Mouse (Mus musculus) liver, adult 2 months (tissue): ENCODE measurements around the gene Rnf207. TPM values are rescaled to one million over a fixed set of nuclear protein-coding genes. Genes with fewer than 3 reads are reported as not detected.

Source experiments
- DNase-seq: peaks from one replicate; pipeline ENCODE4 v3.0.0-alpha.2; 2011; ENCODE audit warnings: low read depth, low spot score; ENCODE audit errors: extremely low read depth
- H3K27ac ChIP-seq: fragments of 200-500 bp; replicated peaks from 2 replicates; pipeline ENCODE4 v1.5.1; 2012; ENCODE audit warnings: low read depth, mild to moderate bottlenecking, control low read depth, inconsistent platforms, low read length; ENCODE audit not compliant: insufficient read depth
- H3K27me3 ChIP-seq: fragments of 200-500 bp; 2 replicates; pipeline ENCODE4 v1.6.1; 2012; ENCODE audit warnings: mild to moderate bottlenecking, moderate library complexity, low read length, inconsistent platforms; ENCODE audit not compliant: control insufficient read depth, insufficient read depth
- H3K36me3 ChIP-seq: fragments of 200-500 bp; 2 replicates; pipeline ENCODE4 v1.6.1; 2012; ENCODE audit warnings: low read length, inconsistent platforms; ENCODE audit not compliant: control insufficient read depth, insufficient read depth
- H3K4me1 ChIP-seq: fragments of 200-500 bp; 2 replicates; pipeline ENCODE4 v1.6.1; 2011; ENCODE audit warnings: low read length; ENCODE audit not compliant: control insufficient read depth, insufficient read depth
- H3K4me3 ChIP-seq: fragments of 200-500 bp; 2 replicates; pipeline ENCODE4 v1.5.1; 2011; ENCODE audit warnings: low read depth, mild to moderate bottlenecking, control low read depth, low read length, moderate library complexity; ENCODE audit not compliant: insufficient read depth
- H3K79me2 ChIP-seq: fragments of 200-500 bp; 2 replicates; pipeline ENCODE4 v1.6.1; 2012; ENCODE audit warnings: inconsistent platforms, mild to moderate bottlenecking, low read length, moderate library complexity; ENCODE audit not compliant: control insufficient read depth, insufficient read depth
- H3K9ac ChIP-seq: fragments of 200-500 bp; 2 replicates; pipeline ENCODE4 v1.6.1; 2012; ENCODE audit warnings: low read depth, mild to moderate bottlenecking, control low read depth, inconsistent platforms, low read length
- CTCF ChIP-seq: fragments of 200-500 bp; IDR thresholded peaks from 2 replicates; pipeline ENCODE4 v1.5.1; 2011; ENCODE audit warnings: low read depth, low read length, control low read depth
- POLR2A ChIP-seq: fragments of 200-500 bp; IDR thresholded peaks from 2 replicates; pipeline ENCODE4 v1.6.1; 2011; ENCODE audit warnings: low read length, control low read depth; ENCODE audit not compliant: insufficient read depth; ENCODE audit errors: extremely low read depth
- WGBS: fragments of 180-500 bp; shearing (Covaris S2); methylation state at CpG from one replicate; pipeline ENCODE4 v1.1.7; 2018; 5-methylcytosine and 5-hydroxymethylcytosine counted together
- polyA plus RNA-seq: library from polyadenylated mRNA; depleted of rRNA; stranded (reverse); fragments of >200 nt; gene quantifications from 2 replicates; pipeline ENCODE4 v1.2.3, GENCODE M21; 2012
- total RNA-seq: library from RNA; depleted of rRNA; stranded (reverse); fragments of >200 nt; gene quantifications from 2 replicates; pipeline ENCODE4 v1.2.3, GENCODE M21; 2014

Rnf207 gene
- total and polyA plus RNA-seq, 2 experiments = 0.13 TPM; not detected in 1

DNA sequence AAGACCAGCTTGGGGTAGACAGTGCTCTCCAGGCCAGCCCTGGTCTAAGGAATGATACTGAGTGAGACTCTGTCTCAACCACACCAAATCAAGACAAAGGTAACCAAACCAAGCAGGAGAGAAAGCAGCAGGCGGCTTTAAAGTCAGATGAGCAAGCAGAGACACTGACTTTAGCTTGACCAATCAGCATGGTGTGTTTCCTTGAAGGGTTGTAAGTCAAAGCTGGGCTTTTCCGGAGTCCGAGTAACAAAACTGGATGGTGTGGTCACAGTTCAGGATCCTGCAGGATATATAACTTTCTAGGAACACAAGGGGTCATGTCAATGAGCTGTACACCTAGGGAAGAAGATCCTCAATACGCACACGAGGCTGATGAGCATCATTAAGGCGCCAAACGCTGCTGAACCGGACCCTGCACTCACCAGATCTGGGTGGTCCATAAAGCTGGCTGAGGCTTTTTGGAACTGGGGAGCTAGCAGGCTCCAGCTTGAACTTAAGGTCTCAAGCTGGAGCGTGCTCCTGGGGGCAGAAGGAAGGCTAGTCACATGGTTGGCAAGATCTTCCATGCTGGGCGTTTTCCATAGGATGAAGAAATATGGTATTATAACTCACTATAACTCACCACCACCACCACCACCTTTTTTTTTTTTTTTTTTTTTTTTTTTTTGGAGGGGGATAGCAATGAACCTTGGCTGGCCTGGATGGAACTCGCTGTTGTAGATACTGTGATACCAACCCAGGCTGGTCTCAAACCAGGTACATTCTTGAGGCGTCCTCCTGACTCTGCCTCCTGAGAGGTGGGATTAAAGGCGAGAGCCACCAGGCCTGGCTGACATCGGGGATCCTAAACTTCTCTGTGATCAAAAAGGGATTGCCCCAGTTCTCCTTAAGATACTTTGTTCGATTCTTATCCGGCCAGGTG lies 6.1 kb upstream of the Rnf207 start:
- H3K4me1 ChIP-seq = peaks cover 10% of the 10 kb centered on the region

GRCm38 (mm10) chr4:152321464-152321863 lies 2.7 kb upstream of the Rnf207 start:
- Histone ChIP-seq H3K27me3 (no peaks in the 10 kb centered on the region), H3K4me1 (peaks cover 8% of the 10 kb centered on the region), H3K36me3 (no peaks in the 10 kb centered on the region), H3K27ac (no peak overlapping the region), H3K4me3 (no peak overlapping the region), H3K9ac (no peak overlapping the region), H3K79me2 (peaks cover 7% of the 10 kb centered on the region; the same call in 1 of the 2 replicates)
- TF ChIP-seq CTCF = no peak
- no peak for TF ChIP-seq POLR2A
- 48% methylated on average over 5 of the region's 5 CpGs for WGBS
- peak; percentile 53 for DNase-seq

More for the DNA sequence above, 6.1 kb upstream of the Rnf207 start:
- Histone ChIP-seq H3K9ac (peak overlapping the region; percentile 35), H3K27me3 (no peaks in the 10 kb centered on the region), H3K36me3 (peaks cover 7% of the 10 kb centered on the region; the same call in 1 of the 2 replicates), H3K27ac (peak overlapping the region; percentile 30), H3K79me2 (peaks cover 13% of the 10 kb centered on the region; the same call in 1 of the 2 replicates), H3K4me3 (peak overlapping the region; percentile 41)
- 45% methylated on average over 16 of the region's 16 CpGs for WGBS
- no peak for DNase-seq
- TF ChIP-seq CTCF (no peak), POLR2A (no peak)

GRCm38 (mm10) chr4:152317631-152318033 lies 1.2 kb downstream of the Rnf207 start:
- Histone ChIP-seq H3K4me1 (peaks cover 3% of the 10 kb centered on the region; the same call in 1 of the 2 replicates), H3K4me3 (no peak overlapping the region), H3K36me3 (no peaks in the 10 kb centered on the region), H3K27ac (no peak overlapping the region), H3K79me2 (no peaks in the 10 kb centered on the region), H3K9ac (no peak overlapping the region), H3K27me3 (peaks cover 4% of the 10 kb centered on the region; the same call in 1 of the 2 replicates)
- 85% methylated on average over 6 of the region's 6 CpGs for WGBS
- TF ChIP-seq POLR2A (no peak), CTCF (no peak)
- no peak for DNase-seq

GRCm38 (mm10) chr4:152315498-152316213 lies 3.1 kb downstream of the Rnf207 start:
- no peak overlapping the region for H3K4me3 ChIP-seq
- DNase-seq = no peak
- no peak for TF ChIP-seq POLR2A
- TF ChIP-seq CTCF = no peak
- H3K79me2 ChIP-seq = no peaks in the 10 kb centered on the region
- H3K4me1 ChIP-seq = peaks cover 3% of the 10 kb centered on the region; the same call in 1 of the 2 replicates
- no peak overlapping the region for H3K9ac ChIP-seq
- 3% methylated on average over 43 of the region's 43 CpGs for WGBS
- H3K27ac ChIP-seq = no peak overlapping the region
- H3K27me3 ChIP-seq = peaks cover 14% of the 10 kb centered on the region; the same call in 1 of the 2 replicates
- H3K36me3 ChIP-seq = no peaks in the 10 kb centered on the region

- peaks cover 14% of the 10 kb centered on the region; the same call in 1 of the 2 replicates for H3K27me3 ChIP-seq
- no peak for DNase-seq
- H3K4me3 ChIP-seq = no peak overlapping the region
- no peaks in the 10 kb centered on the region for H3K36me3 ChIP-seq
- no peak overlapping the region for H3K9ac ChIP-seq
- no peak overlapping the region for H3K27ac ChIP-seq
- H3K4me1 ChIP-seq = peaks cover 3% of the 10 kb centered on the region; the same call in 1 of the 2 replicates
- no peaks in the 10 kb centered on the region for H3K79me2 ChIP-seq
- no peak for TF ChIP-seq POLR2A
- no peak for TF ChIP-seq CTCF
These were observed 4.9 kb downstream of the Rnf207 start for GRCm38 (mm10) chr4:152313934-152314333.
